Mouse (Mus musculus) kidney, adult 2 months (tissue): ENCODE measurements at regions not wholly inside any gene's neighbourhood (a gene's known extent, or its start where the extent isn't known, plus 50 kb on each side); places are given as distances from the start of the nearest gene placed in this dataset.

Experiments used
- DNase-seq: peaks from one replicate; pipeline ENCODE4 v3.0.0; 2021
- H3K27ac ChIP-seq: fragments of 200-500 bp; 2 replicates; pipeline ENCODE4 v1.5.1; 2012; ENCODE audit warnings: low read depth, low read length, control low read depth, inconsistent platforms; ENCODE audit not compliant: insufficient read depth
- H3K27me3 ChIP-seq: fragments of 200-500 bp; replicated peaks from 2 replicates; pipeline ENCODE4 v1.6.1; 2012; ENCODE audit warnings: mild to moderate bottlenecking, moderate library complexity, low read length, inconsistent platforms; ENCODE audit not compliant: control insufficient read depth, insufficient read depth
- H3K36me3 ChIP-seq: fragments of 200-500 bp; 2 replicates; pipeline ENCODE4 v1.6.1; 2012; ENCODE audit warnings: mild to moderate bottlenecking, moderate library complexity, low read length, inconsistent platforms; ENCODE audit not compliant: control insufficient read depth, insufficient read depth
- H3K4me1 ChIP-seq: fragments of 200-500 bp; 2 replicates; pipeline ENCODE4 v1.6.1; 2011; ENCODE audit warnings: low read length; ENCODE audit not compliant: control insufficient read depth, insufficient read depth
- H3K4me3 ChIP-seq: fragments of 200-500 bp; 2 replicates; pipeline ENCODE4 v1.5.1; 2011; ENCODE audit warnings: mild to moderate bottlenecking, low read depth, low read length, control low read depth; ENCODE audit not compliant: insufficient read depth
- CTCF ChIP-seq: fragments of 200-500 bp; conservative IDR thresholded peaks from 2 replicates; pipeline ENCODE4 v1.5.1; 2011; ENCODE audit warnings: low read depth, mild to moderate bottlenecking, control low read depth, low read length, moderate library complexity, mixed read lengths; ENCODE audit not compliant: insufficient read depth, insufficient read length
- POLR2A ChIP-seq: fragments of 200-500 bp; IDR thresholded peaks from one replicate; pipeline ENCODE4 v1.6.1; 2011; ENCODE audit warnings: low read depth, low read length, control low read depth
- WGBS: fragments of 180-500 bp; shearing (Covaris S2); methylation state at CpG from one replicate; pipeline ENCODE4 v1.1.7; 2018; 5-methylcytosine and 5-hydroxymethylcytosine counted together

DNA sequence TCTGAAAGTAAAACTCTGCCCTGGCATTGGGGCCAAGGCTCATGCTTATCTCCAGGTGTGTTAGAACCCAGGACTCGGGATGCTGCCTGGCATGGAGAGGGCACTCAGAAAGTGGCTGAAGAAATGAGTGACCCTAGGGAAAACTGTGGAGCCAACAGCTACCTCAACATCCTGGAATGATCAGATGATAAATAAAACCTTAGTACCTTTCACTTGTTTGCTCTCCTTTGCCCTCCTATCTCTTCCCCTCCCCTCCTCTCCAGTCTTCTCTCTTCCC is 240.9 kb upstream of the Xylt1 start:
- H3K4me3 ChIP-seq: no peak overlapping the region
- no peaks in the 10 kb centered on the region for H3K4me1 ChIP-seq
- H3K27ac ChIP-seq: no peak overlapping the region
- H3K27me3 ChIP-seq: no peaks in the 10 kb centered on the region
- TF ChIP-seq POLR2A: no peak
- DNase-seq: no peak
- WGBS: 65% methylated on average over 1 of the region's 1 CpGs
- H3K36me3 ChIP-seq: no peaks in the 10 kb centered on the region

- Histone ChIP-seq H3K36me3 (no peaks in the 10 kb centered on the region), H3K4me3 (no peak overlapping the region), H3K27me3 (no peaks in the 10 kb centered on the region), H3K4me1 (no peaks in the 10 kb centered on the region), H3K27ac (no peak overlapping the region)
- TF ChIP-seq CTCF: no peak
- no peak for TF ChIP-seq POLR2A
- DNase-seq: no peak
- 83% methylated on average over 7 of the region's 7 CpGs for WGBS
These were observed 234.0 kb upstream of the Xylt1 start for GRCm38 (mm10) chr7:117146809-117147208.

DNA sequence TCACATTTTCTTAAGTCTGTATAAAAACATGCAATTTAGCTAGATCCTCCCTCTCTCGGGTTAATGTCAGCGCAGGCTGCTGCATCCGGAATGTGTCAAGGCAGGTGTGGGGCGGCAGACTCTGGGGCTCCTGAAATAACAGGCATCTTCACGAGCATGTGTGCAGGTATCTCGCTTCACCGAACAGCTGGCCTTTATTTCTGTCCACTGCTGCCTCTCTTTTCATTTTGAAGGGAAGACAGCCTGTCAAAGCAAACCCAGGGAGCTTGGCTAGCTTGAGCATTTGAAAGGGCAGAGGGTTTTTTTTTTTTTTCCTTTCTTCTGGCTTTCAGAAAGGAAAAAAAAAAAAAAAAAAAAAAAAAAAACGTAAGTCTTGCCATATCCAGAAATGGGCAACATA is 230.4 kb upstream of the Xylt1 start:
- 24% methylated on average over 8 of the region's 8 CpGs for WGBS
- Histone ChIP-seq H3K4me1 (no peaks in the 10 kb centered on the region), H3K4me3 (no peak overlapping the region), H3K27me3 (no peaks in the 10 kb centered on the region), H3K27ac (no peak overlapping the region), H3K36me3 (no peaks in the 10 kb centered on the region)
- TF ChIP-seq POLR2A: no peak
- TF ChIP-seq CTCF: no peak
- no peak for DNase-seq

- no peaks in the 10 kb centered on the region for H3K36me3 ChIP-seq
- WGBS: 64% methylated on average over 5 of the region's 5 CpGs
- no peaks in the 10 kb centered on the region for H3K27me3 ChIP-seq
- H3K27ac ChIP-seq: no peak overlapping the region
- no peak for TF ChIP-seq CTCF
- TF ChIP-seq POLR2A: no peak
- H3K4me3 ChIP-seq: no peak overlapping the region
- DNase-seq: no peak
- no peaks in the 10 kb centered on the region for H3K4me1 ChIP-seq
These were observed 226.8 kb upstream of the Xylt1 start for GRCm38 (mm10) chr7:117153826-117154550.

GRCm38 (mm10) chr7:117161193-117161908 is 219.4 kb upstream of the Xylt1 start:
- DNase-seq: no peak
- WGBS: 42% methylated on average over 3 of the region's 3 CpGs
- no peak overlapping the region for H3K27ac ChIP-seq
- no peaks in the 10 kb centered on the region for H3K4me1 ChIP-seq
- TF ChIP-seq CTCF (no peak), POLR2A (no peak)
- no peak overlapping the region for H3K4me3 ChIP-seq
- no peaks in the 10 kb centered on the region for H3K36me3 ChIP-seq
- H3K27me3 ChIP-seq: no peaks in the 10 kb centered on the region

GRCm38 (mm10) chr7:117174811-117175422 is 205.9 kb upstream of the Xylt1 start:
- DNase-seq: no peak

GRCm38 (mm10) chr7:117184011-117184410 is 196.8 kb upstream of the Xylt1 start:
- DNase-seq: no peak
- WGBS: 60% methylated on average over 1 of the region's 1 CpGs
- Histone ChIP-seq H3K27me3 (no peaks in the 10 kb centered on the region), H3K36me3 (no peaks in the 10 kb centered on the region), H3K4me1 (no peaks in the 10 kb centered on the region), H3K27ac (no peak overlapping the region), H3K4me3 (no peak overlapping the region)
- TF ChIP-seq POLR2A: no peak

More at GRCm38 (mm10) chr7:117174811-117175422, 205.9 kb upstream of the Xylt1 start:
- no peaks in the 10 kb centered on the region for H3K4me1 ChIP-seq
- H3K4me3 ChIP-seq: no peak overlapping the region
- no peak overlapping the region for H3K27ac ChIP-seq
- no peak for TF ChIP-seq POLR2A
- TF ChIP-seq CTCF: no peak
- no peaks in the 10 kb centered on the region for H3K36me3 ChIP-seq
- 75% methylated on average over 8 of the region's 8 CpGs for WGBS
- H3K27me3 ChIP-seq: no peaks in the 10 kb centered on the region
